Mouse (Mus musculus): ENCODE measurements around the gene 2010111I01Rik.

- TF ChIP-seq CTCF (conservative IDR thresholded peaks at IDR 0.05; ENCODE audit: insufficient read depth, insufficient read length, low read depth, low read length) (no peak), POLR2A (IDR thresholded peaks at IDR 0.05; ENCODE audit: low read depth, low read length) (no peak)
These were observed 331.6 kb downstream of the 2010111I01Rik start for GRCm38 (mm10) chr13:63296300-63296699.

Data from kidney, adult 2 months (tissue).